Mouse (Mus musculus) lung, postnatal 0 days (tissue): Measurements from ENCODE around the gene Arhgap35. TPM values are rescaled to one million over a fixed set of nuclear protein-coding genes. Genes with fewer than 3 reads are reported as not detected.

Experiments used
- ATAC-seq: fragments of 200-750 bp; cut with Nextera tagmentation; 2 replicates; pipeline ENCODE4 v1.8.0; 2017; ENCODE audit warnings: moderate library complexity
- DNase-seq: peaks from one replicate; pipeline ENCODE4 v3.0.0-alpha.2; 2016; ENCODE audit warnings: low spot score
- H3K27ac ChIP-seq: fragments of 300-500 bp; sonication (generic); 2 replicates; pipeline ENCODE4 v1.5.1; 2014; ENCODE audit warnings: antibody characterized with exemption, mild to moderate bottlenecking, low read length, mixed read lengths
- H3K27me3 ChIP-seq: fragments of 300-500 bp; sonication (generic); replicated peaks from 2 replicates; pipeline ENCODE4 v1.6.1; 2014; ENCODE audit warnings: low read length, mixed read lengths; ENCODE audit not compliant: insufficient read depth
- H3K36me3 ChIP-seq: fragments of 300-500 bp; sonication (generic); 2 replicates; pipeline ENCODE4 v1.6.1; 2014; ENCODE audit warnings: low read length, mixed read lengths; ENCODE audit not compliant: insufficient read depth
- H3K4me1 ChIP-seq: fragments of 300-500 bp; sonication (generic); 2 replicates; pipeline ENCODE4 v1.6.1; 2014; ENCODE audit warnings: antibody characterized with exemption, low read depth, low read length, mixed read lengths; ENCODE audit not compliant: insufficient read depth
- H3K4me2 ChIP-seq: fragments of 300-500 bp; sonication (generic); replicated peaks from 2 replicates; pipeline ENCODE4 v1.6.1; 2014; ENCODE audit warnings: low read depth, mild to moderate bottlenecking, low read length, moderate library complexity, mixed read lengths
- H3K4me3 ChIP-seq: fragments of 300-500 bp; sonication (generic); 2 replicates; pipeline ENCODE4 v1.5.1; 2014; ENCODE audit warnings: low read depth, low read length
- H3K9ac ChIP-seq: fragments of 300-500 bp; sonication (generic); replicated peaks from 2 replicates; pipeline ENCODE4 v1.6.1; 2014; ENCODE audit warnings: low read depth, mild to moderate bottlenecking
- H3K9me3 ChIP-seq: fragments of 300-500 bp; sonication (generic); 2 replicates; pipeline ENCODE4 v1.6.1; 2016; ENCODE audit warnings: low read length, mixed read lengths
- CTCF ChIP-seq: IDR thresholded peaks from 2 replicates; pipeline ENCODE4 v1.5.1; 2016; ENCODE audit warnings: antibody characterized with exemption, mild to moderate bottlenecking
- EP300 ChIP-seq: IDR thresholded peaks from 2 replicates; pipeline ENCODE4 v1.6.1; 2016; ENCODE audit warnings: antibody characterized with exemption, mild to moderate bottlenecking, control low read depth
- WGBS: fragments of 180-500 bp; shearing (Covaris S2); extraction: QIAGEN DNeasy Blood & Tissue Kit; methylation state at CpG from one replicate; pipeline ENCODE4 v1.1.7; 2014; 5-methylcytosine and 5-hydroxymethylcytosine counted together
- polyA plus RNA-seq: library from polyadenylated mRNA; unstranded; fragments of >200 nt; fragmentation: Nextera tagmentation; extraction: Ambion mirVana; gene quantifications from 2 replicates; pipeline ENCODE4 v1.2.1, GENCODE M21; 2015

Gene Arhgap35
- polyA plus RNA-seq, 1 experiment from 2014 or later = 8.2 TPM

GRCm38 (mm10) chr7:16524308-16524707, 90.5 kb downstream of the Arhgap35 start:
- H3K4me3 ChIP-seq = no peak overlapping the region
- no peaks in the 10 kb centered on the region for H3K9me3 ChIP-seq
- H3K4me2 ChIP-seq = no peak overlapping the region
- no peaks in the 10 kb centered on the region for H3K27me3 ChIP-seq
- DNase-seq (peak; percentile 36), ATAC-seq (no peak)
- H3K36me3 ChIP-seq = no peaks in the 10 kb centered on the region
- WGBS = 57% methylated on average over 2 of the region's 2 CpGs
- no peak for TF ChIP-seq EP300
- no peak for TF ChIP-seq CTCF
- no peak overlapping the region for H3K9ac ChIP-seq
- no peak overlapping the region for H3K27ac ChIP-seq
- H3K4me1 ChIP-seq = no peaks in the 10 kb centered on the region

GRCm38 (mm10) chr7:16519310-16519709, 95.5 kb downstream of the Arhgap35 start:
- H3K4me3 ChIP-seq = no peak overlapping the region
- H3K4me2 ChIP-seq = no peak overlapping the region
- H3K9me3 ChIP-seq = no peaks in the 10 kb centered on the region
- H3K27ac ChIP-seq = no peak overlapping the region
- H3K36me3 ChIP-seq = no peaks in the 10 kb centered on the region; the same call in 1 of the 2 replicates
- no peak overlapping the region for H3K9ac ChIP-seq
- ATAC-seq (no peak), DNase-seq (no peak)
- H3K4me1 ChIP-seq = no peaks in the 10 kb centered on the region
- 91% methylated on average over 2 of the region's 2 CpGs for WGBS
- H3K27me3 ChIP-seq = no peaks in the 10 kb centered on the region
- TF ChIP-seq CTCF (no peak), EP300 (no peak)

- Histone ChIP-seq H3K9me3 (no peaks in the 10 kb centered on the region), H3K4me2 (no peak overlapping the region), H3K36me3 (peaks cover under 1% of the 10 kb centered on the region; the same call in 1 of the 2 replicates), H3K27me3 (no peaks in the 10 kb centered on the region), H3K4me3 (no peak overlapping the region), H3K4me1 (no peaks in the 10 kb centered on the region), H3K9ac (no peak overlapping the region), H3K27ac (no peak overlapping the region)
- 89% methylated on average over 5 of the region's 5 CpGs for WGBS
- no peak for TF ChIP-seq EP300
- no peak for TF ChIP-seq CTCF
- DNase-seq = no peak
- no peak for ATAC-seq
Measured at GRCm38 (mm10) chr7:16517198-16517597, 97.6 kb downstream of the Arhgap35 start.

- Histone ChIP-seq H3K27ac (no peak overlapping the region), H3K4me2 (no peak overlapping the region), H3K9me3 (no peaks in the 10 kb centered on the region), H3K27me3 (no peaks in the 10 kb centered on the region), H3K4me3 (no peak overlapping the region), H3K36me3 (0 out of 2 replicates have a peak, but pooled peaks cover 15% of the 10 kb centered on the region), H3K9ac (no peak overlapping the region), H3K4me1 (no peaks in the 10 kb centered on the region)
- peak; percentile 54 for ATAC-seq
- TF ChIP-seq CTCF (peak; percentile 91), EP300 (no peak)
- DNase-seq = peak; percentile 76
- WGBS = 10% methylated on average over 3 of the region's 3 CpGs
Measured at GRCm38 (mm10) chr7:16507284-16507683, 107.5 kb downstream of the Arhgap35 start.

- H3K36me3 ChIP-seq = 0 out of 2 replicates have a peak, but pooled peaks cover 14% of the 10 kb centered on the region
- no peaks in the 10 kb centered on the region for H3K9me3 ChIP-seq
- no peak overlapping the region for H3K9ac ChIP-seq
- no peak for DNase-seq
- ATAC-seq = no peak
- no peaks in the 10 kb centered on the region for H3K4me1 ChIP-seq
- H3K4me3 ChIP-seq = no peak overlapping the region
- no peaks in the 10 kb centered on the region for H3K27me3 ChIP-seq
- no peak for TF ChIP-seq EP300
- no peak for TF ChIP-seq CTCF
- WGBS = 92% methylated on average over 3 of the region's 3 CpGs
- no peak overlapping the region for H3K4me2 ChIP-seq
- no peak overlapping the region for H3K27ac ChIP-seq
Measured at GRCm38 (mm10) chr7:16505226-16505593, 109.6 kb downstream of the Arhgap35 start.

- Histone ChIP-seq H3K9me3 (no peaks in the 10 kb centered on the region), H3K9ac (no peak overlapping the region), H3K36me3 (0 out of 2 replicates have a peak, but pooled peaks cover 18% of the 10 kb centered on the region)
Measured at GRCm38 (mm10) chr7:16504573-16505225, 110.1 kb downstream of the Arhgap35 start.

More at GRCm38 (mm10) chr7:16504573-16505225, 110.1 kb downstream of the Arhgap35 start:
- 48% methylated on average over 2 of the region's 2 CpGs for WGBS
- Histone ChIP-seq H3K4me1 (no peaks in the 10 kb centered on the region), H3K4me3 (no peak overlapping the region), H3K4me2 (no peak overlapping the region), H3K27ac (no peak overlapping the region), H3K27me3 (no peaks in the 10 kb centered on the region)
- ATAC-seq (no peak), DNase-seq (no peak)
- TF ChIP-seq EP300 (no peak), CTCF (no peak)
